Mouse (Mus musculus) common myeloid progenitor, adult 5-6 weeks (primary cell): Measurements from ENCODE around the gene Calcr. TPM values are rescaled to one million over a fixed set of nuclear protein-coding genes. Genes with fewer than 3 reads are reported as not detected.
"Not testable (repeated sequence)": the region's sequence is repeated elsewhere in the genome, so short reads cannot be mapped to it uniquely, and the experiment has no call there.

Experiments
- ATAC-seq: replicated peaks from 2 replicates; pipeline ENCODE4 v1.8.0; 2016; ENCODE audit warnings: low read depth, mild to moderate bottlenecking, moderate TSS enrichment, inconsistent platforms; ENCODE audit not compliant: poor library complexity, severe bottlenecking
- total RNA-seq: library from RNA; stranded (forward); fragments of 200-1000, 187-1606 nt; gene quantifications from 2 replicates; pipeline ENCODE4 v1.2.3, GENCODE M21; 2017

The Calcr gene
- not detected in 2 replicates for total RNA-seq

DNA sequence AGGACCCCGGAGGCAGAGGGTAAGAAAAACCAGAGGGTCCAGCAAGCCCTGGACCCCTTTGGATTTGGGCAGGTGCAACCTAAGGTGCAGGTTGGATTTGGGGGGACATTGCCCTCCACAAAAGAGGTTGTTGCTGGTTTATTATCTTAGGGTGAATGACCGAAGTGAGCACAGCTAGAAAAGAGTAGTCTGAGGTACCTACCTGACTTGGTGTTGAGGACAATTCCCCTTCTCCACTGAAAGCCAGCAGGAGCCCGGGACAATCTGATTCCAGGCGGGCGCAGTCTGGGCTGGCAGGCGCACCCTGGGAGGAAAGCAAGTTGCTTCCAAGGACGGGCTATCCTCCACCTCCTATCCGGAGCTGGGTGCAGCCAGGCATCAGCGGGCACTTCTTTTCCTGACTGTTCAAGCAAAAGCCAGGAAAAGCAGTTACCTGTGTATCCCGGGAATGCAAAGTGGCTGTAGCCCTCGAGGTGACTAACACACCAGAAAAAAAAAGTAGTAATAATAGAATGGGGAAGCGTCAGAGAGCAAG is at the start of gene Calcr:
Gene Calcr, minus strand, starts transcription at position 485 of the 535 bp plus-strand sequence.
- ATAC-seq = no peak

DNA sequence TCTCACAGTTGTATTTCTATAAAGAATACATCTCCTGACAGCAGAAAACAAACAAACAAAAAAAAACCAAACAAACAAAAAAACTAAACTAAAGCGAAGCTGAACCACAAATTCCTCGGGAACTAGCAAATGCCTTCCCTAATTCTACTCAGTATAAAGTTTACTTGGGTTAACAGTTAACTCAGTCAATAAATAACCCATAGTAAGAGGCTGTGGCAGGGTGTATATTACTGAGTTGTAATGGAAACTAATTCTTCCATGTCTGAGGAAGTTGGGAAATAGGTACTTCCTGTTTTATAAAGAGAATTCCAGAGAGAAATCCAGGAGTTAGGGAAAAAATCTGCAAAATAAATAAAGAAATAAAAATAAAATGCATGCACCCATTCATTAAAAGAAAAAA is 3.0 kb upstream of the Calcr start:
- no peak for ATAC-seq

DNA sequence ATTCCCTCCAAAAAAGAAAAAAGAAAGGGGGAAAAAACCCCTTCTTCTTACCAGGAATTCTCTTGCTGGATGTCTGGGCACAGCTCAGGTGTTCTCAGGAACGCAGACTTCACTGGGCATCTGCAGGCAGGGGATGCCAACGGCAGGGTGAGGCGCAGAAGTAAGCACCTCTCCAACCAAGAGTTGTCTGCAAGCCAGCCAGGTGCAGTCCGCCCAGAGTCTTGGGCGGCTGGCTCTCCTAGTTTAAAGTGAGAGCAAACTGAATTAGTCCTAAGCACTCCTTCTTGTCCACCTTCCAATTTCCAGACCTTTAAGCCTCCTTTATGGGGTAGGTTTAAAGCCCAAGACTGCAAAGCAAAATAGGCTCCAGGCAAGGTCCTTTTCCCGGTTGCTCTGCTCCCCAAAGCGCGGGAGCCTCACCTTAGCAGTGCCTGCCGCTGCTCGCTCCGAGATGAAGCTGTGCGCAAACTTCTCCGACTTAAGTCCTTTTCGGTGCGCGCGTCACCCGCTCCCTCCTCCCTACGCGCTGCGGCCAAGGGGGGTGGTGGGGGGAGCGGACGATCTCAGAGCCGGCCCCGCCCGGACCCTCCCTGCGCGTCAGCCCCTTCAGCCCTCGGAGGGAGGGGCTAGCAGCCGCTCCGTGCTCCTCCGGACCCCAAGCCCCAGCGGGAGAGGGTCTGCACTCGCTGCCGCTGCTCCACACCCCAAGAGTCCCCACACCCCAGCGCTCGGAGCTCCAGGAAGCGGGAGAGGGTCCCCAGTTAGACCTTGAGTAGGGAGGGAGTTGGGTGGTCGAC is 1.1 kb downstream of the Calcr start:
- 0 out of 2 replicates have a peak, but pooled peaks have one; percentile 18 for ATAC-seq

DNA sequence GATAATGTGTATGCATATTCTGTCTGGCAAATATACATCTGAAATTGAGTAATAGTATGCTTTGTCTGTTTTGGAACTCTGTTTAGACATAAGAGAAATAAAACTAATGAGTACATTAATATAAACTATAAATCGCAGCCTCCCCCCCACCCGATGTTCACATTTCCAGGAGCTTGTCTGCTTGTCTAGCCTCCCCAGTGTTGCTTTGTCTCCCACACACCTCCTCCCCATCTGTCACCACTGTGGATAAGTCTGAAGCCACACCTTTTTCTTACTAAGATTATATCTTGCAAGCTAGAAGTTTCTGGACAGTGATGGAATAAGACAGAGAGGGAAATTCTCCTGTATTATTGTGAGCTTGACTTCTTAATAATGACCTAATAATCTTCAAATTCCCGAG is 12.9 kb downstream of the Calcr start:
- ATAC-seq = no peak

DNA sequence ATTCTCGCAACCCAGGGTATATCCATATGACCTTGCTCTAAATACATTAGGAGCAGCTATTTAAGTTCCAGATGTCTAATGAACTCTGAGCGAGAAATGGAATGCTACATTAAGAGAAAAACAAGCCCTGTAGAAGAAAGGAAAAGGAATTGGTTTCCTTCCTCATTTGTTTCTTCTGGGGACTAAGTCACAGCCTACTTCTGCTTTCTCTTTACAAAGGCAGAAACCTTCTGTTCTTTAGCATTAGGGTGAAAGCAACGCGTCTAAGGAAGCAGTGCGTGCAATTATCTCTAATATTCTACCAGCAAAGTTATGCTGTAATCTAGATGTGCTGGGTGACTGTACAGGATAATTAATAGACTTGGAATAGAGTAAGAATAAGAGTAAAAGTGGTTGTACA is 14.9 kb downstream of the Calcr start:
- peak; percentile 76 for ATAC-seq

DNA sequence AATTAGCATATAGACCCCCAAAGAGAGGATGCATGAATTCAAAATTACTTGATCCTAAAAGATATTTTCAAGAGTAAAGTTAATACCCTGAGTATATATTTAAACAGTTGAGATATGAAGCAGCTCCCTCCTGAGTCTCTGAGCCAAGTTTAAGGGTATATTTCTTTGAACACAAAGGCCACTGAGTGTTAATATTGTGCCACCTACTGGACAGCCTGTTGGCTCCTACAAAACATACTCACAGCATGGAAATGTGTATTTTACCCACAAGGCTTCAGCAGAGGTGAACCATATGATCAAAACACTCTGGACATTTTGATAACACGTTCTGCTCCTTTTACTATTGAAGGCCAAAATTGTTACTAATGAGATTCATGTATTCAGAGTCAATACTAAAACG is 19.0 kb downstream of the Calcr start:
- peak; percentile 71; the same call in 1 of the 2 replicates for ATAC-seq

DNA sequence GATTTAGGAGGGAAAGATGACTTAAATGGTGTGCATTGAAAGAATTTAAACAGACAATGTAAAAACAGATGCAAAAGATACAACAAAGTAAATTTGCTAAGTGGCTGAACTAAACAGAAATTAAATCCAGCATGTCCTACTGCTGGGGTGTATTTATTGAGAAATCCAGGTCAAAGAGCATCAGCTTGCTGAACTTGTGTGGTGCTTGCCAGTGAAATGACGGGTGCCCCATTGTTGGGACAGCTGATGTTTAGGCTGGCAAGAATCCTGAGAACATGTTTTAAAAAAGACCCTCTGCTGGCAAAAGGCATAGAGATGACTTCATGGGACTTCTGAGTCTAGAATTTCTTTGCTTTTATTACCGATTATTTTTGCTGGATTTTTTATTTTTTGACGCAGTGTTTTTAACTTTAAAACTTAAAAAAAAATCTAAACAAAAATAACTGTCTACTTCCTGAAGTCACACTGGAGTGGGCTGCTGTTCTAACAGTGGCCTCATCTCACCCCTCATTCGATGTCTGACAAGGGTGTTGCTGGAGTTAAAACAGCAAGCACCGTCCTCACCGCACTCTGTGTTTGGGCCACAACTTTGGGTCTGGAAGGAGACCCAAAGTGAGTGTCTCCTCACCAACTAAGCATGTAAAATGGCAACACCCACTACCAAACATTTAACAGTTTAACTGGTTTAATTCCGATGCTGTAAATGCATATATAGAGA is 22.4 kb downstream of the Calcr start:
- no peak for ATAC-seq

DNA sequence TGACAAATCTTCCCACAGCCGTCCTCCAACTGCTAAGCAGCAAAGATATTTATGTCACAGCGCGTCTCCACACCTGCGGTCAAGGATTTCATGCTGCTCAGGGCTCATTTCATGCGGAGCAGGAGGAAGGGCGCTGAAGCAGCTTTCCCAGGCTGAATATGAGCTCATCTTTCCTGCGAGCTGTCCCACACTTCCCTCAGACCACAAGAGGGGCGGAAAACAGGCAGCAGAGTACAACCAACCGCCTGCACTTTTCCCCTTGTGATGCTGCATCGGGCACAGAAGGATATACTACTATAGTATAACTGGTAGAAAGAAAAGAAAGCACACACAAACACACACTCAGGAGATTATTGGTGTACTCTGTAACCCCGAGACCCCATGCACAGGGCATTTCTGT is 23.2 kb downstream of the Calcr start:
- no peak for ATAC-seq

DNA sequence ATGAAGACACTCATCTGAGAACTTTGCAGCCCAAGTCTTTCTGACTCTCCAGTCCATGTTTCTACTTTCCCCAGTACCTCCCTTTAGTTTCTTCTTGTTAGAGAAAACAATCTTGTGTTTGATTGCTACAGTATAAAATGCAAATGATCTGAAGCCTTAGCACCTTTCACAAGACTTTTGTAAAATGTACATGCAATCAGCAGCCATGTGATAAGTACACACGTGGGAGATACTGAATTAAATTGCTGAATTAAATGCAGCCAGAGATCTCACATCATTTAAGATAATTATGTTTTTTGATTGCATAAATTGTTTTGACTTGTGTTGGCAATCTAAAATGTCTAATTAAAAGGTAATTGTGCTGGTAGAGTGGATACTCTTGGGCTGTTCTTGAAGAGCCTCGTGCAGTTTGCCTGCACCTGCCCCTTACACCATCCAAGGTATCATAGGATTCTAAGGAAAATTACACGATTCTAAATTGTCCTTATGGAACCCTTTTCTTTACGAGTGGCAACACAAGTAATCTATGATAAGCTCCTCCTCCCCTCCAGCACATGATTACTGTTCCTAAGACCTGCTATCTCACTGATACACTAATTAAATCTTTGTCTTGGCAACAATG is 34.2 kb downstream of the Calcr start:
- no peak for ATAC-seq

DNA sequence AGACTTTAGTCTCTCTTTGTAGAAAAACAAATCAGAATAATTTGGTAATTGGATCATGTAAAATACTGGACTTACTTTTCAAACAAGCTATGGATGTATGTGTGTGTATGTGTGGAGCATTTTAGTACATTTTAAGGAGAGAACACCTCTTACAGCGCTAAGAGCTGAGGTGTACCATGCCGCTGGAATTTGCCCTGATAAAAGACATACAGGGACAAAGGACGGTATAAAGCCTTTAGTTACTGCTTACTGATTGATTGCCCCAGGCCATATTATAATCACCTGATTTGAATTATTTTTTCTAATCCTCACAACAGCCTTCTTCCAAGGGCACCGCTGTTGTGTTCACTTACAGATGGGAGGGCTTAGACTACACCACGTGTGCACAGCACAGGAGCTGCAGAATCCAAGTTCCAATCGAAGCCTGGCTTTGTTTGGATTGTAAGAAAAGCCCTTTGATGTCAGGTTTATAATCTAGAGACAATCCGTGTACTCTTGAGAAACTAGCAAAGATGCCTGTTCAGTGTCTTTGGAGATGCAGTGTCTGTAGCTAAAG is 76.3 kb downstream of the Calcr start:
- ATAC-seq = no peak

DNA sequence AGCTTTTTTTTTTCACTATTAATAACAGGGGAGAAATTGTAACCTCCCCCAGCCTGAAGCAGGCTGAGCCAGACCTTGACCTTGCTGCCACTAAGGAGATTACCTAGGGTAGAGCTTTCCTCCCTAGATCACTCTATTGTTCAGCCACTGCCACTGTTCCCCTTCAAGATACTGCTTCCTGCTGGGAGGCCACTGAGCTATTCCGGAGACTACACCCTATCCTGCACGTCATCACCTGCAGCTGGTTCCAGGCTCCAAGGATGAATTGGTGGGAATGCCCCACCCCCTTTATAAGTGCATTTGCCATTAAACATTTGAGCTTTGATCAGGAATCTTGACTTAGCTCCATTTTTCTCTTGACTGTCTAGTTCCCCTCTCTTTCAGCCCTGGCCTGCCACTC is 86.2 kb downstream of the Calcr start:
- not testable (repeated sequence) for ATAC-seq

DNA sequence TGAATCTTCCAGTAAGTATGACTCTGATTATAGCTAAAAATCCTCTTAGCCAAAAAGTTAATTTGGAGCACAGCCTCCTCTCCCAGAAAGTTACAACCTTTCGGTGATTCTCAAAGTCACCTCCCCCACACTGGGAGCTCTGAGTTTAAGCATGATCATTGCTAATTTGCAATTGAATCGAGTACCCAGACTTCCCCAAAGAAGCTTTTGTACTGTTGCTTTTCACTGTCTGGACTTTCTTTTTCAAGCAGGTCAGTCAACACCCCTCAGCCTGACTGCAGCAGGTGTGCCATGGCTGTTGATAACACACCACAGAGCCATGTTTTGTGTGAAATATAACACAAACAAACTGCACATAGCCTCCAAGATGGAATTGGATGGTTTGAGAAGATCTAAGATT is 86.7 kb downstream of the Calcr start:
- no peak for ATAC-seq

DNA sequence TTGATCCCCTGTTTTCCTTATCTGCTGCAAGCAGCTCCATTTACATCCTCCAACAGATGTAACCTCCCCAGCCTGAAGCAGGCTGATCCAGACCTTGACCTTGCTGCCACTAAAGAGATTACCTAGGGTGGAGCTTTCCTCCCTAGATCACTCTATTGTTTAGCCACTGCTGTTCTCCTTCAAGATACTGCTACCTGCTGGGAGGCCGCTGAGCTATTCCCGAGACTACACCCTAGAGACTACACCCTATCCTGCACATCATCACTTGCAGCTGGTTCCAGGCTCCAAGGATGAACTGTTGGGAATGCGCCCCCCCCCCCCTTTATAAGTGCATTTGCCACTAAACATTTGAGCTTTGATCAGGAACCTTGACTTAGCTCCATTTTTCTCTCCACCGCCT is 92.6 kb downstream of the Calcr start:
- ATAC-seq = not testable (repeated sequence)

DNA sequence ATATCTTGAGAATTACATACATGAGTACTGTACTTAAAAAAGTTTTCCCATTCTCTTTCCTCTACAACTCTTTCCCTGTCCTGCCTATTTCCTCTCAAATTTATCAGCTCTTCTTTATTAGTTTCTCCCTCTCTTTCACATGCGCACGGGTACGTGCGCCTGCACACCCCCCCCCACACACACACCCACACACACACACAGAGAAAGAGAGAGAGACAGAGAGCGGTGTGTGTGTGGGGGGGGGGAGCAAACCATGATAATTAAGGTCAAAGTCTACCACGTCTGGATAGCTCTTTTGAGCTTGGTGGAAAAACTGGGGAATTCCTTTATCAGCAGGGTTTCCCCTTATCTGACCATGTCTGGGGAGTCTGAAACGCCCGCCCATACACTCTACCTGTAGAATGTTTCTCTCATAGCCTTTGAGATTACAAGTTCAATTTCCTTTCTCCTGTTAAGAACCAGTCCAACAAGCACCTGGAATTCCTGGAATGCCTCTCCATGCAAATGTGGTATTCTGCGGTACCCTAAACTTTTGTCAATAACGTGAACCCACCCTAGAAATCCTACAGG is 100.3 kb downstream of the Calcr start:
- no peak for ATAC-seq

DNA sequence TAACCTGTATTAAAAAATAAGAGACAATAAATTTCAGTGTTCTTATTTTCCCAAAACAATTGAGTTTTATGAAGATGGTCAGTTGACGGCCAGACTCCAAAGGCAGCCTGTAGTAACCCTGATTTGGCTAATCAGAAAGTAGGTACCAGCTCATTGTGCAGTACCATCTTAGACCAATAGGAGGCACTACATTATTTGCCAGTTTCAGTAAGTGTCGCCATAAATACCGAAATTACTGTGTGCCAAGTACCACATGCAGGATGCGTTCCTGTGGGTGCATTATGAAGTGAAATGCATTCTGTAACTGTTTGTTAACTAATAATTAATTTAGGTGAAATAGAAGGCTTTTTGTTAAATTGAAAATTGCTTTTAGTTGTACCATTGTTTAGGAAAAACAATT is 106.1 kb downstream of the Calcr start:
- ATAC-seq = no peak

Other genes starting within 250 kb of the Calcr start
- 0.69 TPM in 1 of 2 replicates, not detected in the other for gene Tfpi2, start 224.2 kb upstream of the Calcr start, total RNA-seq
- gene Gngt1, start 229.1 kb upstream of the Calcr start, total RNA-seq = not detected in 2 replicates
- gene Gng11, start 239.2 kb upstream of the Calcr start, total RNA-seq = 4.8 and 5.9 TPM in 2 replicates